Mouse (Mus musculus) urinary bladder, adult 2 months (tissue): Measurements from ENCODE around the gene Nfx1. TPM values are rescaled to one million over a fixed set of nuclear protein-coding genes. Genes with fewer than 3 reads are reported as not detected.

Experiments
- DNase-seq: peaks from one replicate; pipeline ENCODE4 v3.0.0; 2022; ENCODE audit warnings: low spot score
- polyA plus RNA-seq: library from polyadenylated mRNA; depleted of rRNA; stranded (reverse); fragments of >200 nt; gene quantifications from 2 replicates; pipeline ENCODE4 v1.2.3, GENCODE M21; 2012

The Nfx1 gene
- polyA plus RNA-seq, 1 experiment, result 60.1 TPM

DNA sequence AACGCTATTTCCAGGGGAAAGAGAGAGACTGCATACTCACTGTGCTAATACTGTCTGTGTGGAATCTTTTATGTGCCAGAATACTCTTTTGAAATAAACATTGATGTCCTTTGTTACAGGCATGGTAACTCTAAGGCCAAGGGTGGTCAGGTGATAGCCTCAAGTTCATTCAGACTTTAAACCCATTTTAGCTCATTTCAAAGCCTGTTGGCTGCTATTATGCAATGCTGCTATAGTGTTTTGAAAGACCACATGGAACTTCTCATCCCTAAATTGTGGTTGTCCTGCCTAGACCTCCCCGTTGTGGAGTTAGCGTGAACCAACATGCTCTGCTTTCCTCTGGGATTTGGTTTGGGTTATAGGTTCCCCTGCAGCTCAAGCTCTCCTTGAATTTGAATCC, 5.0 kb downstream of the Nfx1 start:
- no peak for DNase-seq

DNA sequence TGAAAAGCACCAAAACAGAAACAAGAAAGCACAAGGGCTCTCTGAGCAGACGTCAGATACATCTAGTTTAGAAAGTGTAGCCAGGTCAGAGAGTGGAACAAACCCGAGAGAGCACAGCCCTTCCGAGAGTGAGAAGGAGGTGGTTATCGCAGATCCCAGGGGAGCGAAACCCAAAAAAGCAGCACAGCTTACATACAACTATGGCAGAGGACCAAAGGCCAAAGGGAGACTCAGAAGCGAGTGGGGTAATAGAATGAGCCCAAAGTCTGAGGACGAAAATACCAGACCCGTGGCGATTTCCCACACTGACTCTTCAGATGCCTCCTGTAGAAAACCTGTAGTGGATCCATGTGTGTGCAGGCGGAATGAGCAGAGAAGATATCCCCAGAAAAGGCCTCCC, 5.9 kb downstream of the Nfx1 start:
- DNase-seq, result no peak

GRCm38 (mm10) chr4:40979430-40979829, 8.7 kb downstream of the Nfx1 start:
- DNase-seq, result no peak

DNA sequence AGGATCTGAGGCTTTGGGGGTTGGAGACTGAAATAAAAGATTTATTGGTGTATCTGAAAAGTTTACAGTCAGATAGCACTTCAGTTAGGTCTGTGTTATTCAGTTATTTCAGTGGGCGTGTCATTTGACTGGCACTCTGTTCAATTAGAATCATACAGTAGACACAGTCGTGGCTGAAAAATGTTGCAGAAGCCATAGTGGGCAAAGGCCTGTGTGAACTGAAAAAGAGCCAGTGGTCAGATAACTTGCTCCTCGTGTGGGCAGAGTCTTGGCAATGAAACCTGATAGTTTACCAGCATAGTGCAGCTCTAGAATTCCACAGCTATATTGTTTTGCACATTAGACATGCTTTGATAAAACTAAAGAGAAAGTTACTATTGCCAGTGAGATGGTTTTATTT, 11.8 kb downstream of the Nfx1 start:
- no peak for DNase-seq

GRCm38 (mm10) chr4:40983686-40984085, 13.0 kb downstream of the Nfx1 start:
- DNase-seq, result no peak

DNA sequence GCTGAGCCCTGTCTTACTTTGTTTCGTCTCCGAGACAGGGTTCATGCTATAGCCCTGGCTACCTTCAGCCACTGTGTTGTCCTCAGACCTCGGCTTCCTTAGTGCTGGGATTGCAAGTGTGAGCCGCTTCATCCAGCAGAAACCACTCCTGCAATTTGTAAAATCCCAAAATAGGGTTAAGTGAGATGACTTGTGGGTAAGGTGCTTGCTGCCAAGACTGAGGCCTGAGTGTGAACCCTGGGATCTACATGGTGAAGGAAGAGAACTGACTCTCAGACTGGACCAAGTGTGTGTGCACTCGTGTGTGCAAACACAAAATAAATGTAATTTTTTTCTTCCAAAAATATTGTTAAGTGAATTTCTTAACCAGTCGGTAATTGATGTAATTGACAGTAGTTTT, 18.9 kb downstream of the Nfx1 start:
- DNase-seq, result no peak

GRCm38 (mm10) chr4:40996302-40996701, 25.6 kb downstream of the Nfx1 start:
- DNase-seq, result no peak

- DNase-seq, result no peak
Measured at GRCm38 (mm10) chr4:40997916-40998315, 27.2 kb downstream of the Nfx1 start.

DNA sequence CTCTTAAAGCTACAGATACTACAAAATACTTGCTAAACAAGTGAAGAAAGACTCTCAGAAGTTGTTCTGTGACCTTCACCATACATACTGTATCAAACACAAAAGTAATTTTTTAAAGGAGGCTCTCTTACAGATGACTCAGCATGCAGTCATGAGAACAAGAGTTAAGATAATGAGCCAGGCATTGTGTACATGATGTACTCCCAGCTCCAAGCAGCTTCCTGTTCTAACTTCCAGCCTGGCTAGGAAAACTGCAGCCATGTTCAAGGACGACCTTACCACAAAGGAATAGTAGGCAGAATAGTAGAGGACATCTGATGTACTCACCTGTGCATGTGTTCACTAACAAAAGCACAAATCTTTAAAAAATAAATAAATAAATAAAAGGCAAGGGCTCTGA, 29.6 kb downstream of the Nfx1 start:
- DNase-seq, result no peak

DNA sequence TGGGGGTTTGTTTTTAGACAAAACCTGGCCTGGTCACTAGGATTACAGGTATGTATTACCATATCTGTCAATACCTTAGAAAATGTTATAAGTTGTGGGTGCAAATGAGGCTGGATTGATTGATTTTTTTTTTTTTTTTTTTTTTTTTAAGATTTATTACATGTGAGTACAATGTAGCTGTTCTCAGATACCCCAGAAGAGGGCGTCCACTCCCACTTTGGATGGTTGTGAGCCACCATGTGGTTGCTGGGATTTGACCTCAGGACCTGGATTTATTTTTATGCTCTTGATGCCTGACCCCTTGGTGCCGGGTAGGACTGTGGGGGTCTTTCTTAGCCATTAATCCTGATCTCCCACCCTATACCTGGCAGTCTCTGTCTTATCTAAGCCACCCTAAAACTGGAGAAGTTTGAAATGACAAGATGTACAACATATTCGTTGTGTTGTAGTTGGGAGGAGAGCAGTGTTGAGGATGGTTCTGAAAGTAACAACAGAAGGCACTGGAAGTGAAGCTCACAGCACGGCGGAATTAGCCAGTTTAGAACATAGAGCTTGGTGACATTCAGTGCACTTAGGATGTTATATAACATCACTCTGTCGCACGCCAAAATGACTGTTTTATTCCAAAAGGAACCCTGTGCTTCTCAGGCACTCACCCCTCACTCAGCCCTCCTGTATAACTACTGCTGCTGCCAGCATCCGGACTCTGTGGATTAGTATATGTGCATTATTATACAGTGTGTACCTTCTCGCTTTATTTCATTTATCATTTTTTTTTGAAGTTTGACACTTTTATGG, 30.3 kb downstream of the Nfx1 start:
- no peak for DNase-seq

GRCm38 (mm10) chr4:41013351-41013750, 42.6 kb downstream of the Nfx1 start:
- no peak for DNase-seq

GRCm38 (mm10) chr4:41015798-41016197, 45.1 kb downstream of the Nfx1 start:
- DNase-seq, result no peak

DNA sequence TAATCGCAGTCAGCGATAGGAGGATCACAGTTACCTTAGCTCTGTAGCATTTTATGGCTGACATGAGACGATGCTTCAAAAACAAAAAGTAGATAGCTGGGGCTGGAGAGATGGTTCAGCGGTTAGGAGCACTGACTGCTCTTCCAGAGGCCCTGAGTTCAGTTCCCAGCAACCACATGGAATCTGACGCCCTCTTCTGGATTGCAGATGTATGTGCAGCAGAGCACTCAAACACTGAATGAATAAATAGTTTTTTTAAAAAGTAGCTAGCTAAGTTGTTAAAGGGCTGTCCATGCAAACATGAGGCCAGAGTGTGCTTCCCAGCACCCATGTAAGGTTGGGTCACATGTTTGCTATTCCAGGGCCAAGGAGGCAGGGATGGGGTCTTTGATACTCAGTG, 50.4 kb downstream of the Nfx1 start:
- DNase-seq, result no peak

- no peak for DNase-seq
Measured at GRCm38 (mm10) chr4:41026086-41026787, 55.5 kb downstream of the Nfx1 start.

- no peak for DNase-seq
Measured at GRCm38 (mm10) chr4:41027872-41028271, 57.2 kb downstream of the Nfx1 start.

DNA sequence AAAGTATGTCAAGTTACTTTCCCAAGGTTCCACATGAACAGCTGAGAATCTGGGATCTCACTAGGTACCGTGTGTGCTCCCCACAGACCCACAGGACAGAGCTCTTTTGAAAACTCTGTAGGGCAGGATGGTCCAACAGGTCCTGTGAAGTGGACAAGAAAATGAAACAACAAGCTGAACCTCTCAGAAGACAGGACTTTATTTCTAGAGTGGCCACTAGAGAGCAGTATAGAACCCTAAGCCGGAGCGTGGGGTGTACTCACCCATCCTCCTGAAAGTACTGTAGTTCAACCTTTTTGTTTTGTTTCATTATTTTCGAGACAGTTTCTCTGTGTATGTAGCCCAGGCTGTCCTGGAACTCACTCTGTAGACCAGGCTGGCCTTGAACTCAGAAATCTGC, 57.6 kb downstream of the Nfx1 start:
- DNase-seq, result no peak

DNA sequence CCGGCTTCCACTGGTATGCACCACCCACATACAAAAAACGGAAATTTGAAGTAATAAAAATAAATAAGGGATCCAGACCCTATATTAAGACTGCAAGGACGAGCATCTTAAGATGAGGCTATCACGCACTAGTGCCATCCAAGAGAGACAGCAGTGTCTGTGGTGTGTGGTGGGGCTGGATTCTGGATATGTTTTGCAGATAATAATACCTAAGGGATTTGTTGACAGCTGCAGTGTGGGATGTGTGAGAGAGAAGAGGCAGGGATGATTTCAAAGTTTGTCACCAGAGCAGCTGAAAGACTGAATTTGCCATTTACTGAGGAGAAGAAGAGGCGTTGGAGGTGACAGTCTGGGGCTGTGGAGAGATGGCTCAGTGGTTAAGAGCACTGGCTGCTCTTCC, 58.7 kb downstream of the Nfx1 start:
- DNase-seq, result no peak

- DNase-seq, result no peak
Measured at GRCm38 (mm10) chr4:41031242-41031641, 60.5 kb downstream of the Nfx1 start.

- no peak for DNase-seq
Measured at GRCm38 (mm10) chr4:41037942-41038341, 67.2 kb downstream of the Nfx1 start.

GRCm38 (mm10) chr4:41040983-41041382, 70.3 kb downstream of the Nfx1 start:
- DNase-seq, result no peak

DNA sequence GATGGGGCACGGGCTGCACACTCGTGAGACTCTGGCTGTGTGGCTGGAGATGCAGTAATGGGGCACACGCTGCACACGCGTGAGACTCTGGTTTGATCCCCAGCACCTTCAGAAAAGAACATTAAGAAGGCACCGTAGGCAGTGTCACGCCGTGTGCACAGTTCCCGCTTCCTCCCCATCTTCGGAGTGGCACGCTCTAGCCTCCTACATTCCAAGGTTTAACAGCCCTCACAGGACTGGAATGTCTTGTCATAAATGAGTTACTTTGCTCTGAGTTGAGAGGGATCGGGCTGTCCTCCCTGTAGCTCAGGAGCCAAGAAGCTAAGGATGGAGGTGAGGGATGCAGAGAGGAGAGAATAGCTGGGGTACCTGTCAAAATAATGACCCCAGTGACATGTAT, 72.2 kb downstream of the Nfx1 start:
- no peak for DNase-seq

DNA sequence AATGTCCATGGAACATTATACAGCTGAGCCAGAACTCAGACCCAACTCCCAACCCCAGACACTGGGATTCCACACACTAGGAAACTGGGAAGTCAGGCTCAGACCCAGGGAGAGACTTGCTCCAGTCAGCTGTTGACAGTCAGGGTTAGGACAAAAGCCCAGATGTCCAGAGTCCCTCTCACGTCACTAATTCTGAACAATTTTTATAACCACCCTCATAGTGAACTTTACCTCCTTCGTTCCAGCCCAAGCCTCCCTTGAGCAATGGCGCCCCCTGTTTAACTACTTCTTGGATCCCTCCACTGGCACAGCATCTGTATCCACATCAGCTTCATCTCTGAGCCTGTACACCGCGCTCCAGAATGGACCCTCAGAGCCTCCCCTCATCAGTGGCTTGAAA, 73.3 kb downstream of the Nfx1 start:
- no peak for DNase-seq

GRCm38 (mm10) chr4:41045288-41045687, 74.6 kb downstream of the Nfx1 start:
- DNase-seq, result no peak
